Mouse (Mus musculus) ES-Bruce4 (cell line): ENCODE measurements around the gene Emp1. TPM values are rescaled to one million over a fixed set of nuclear protein-coding genes. Genes with fewer than 3 reads are reported as not detected.

Experiments
- H3K27ac ChIP-seq: 2 replicates; pipeline ENCODE4 v1.5.1; 2012; ENCODE audit warnings: low read length, inconsistent platforms; ENCODE audit not compliant: insufficient read depth
- H3K27me3 ChIP-seq: 2 replicates; pipeline ENCODE4 v1.6.1; 2012; ENCODE audit warnings: mild to moderate bottlenecking, low read length, inconsistent platforms; ENCODE audit not compliant: control insufficient read depth, poor library complexity, insufficient read depth, severe bottlenecking
- H3K36me3 ChIP-seq: 2 replicates; pipeline ENCODE4 v1.6.1; 2012; ENCODE audit warnings: inconsistent platforms, mild to moderate bottlenecking, low read length, moderate library complexity; ENCODE audit not compliant: control insufficient read depth, poor library complexity, insufficient read depth, severe bottlenecking
- H3K4me1 ChIP-seq: one replicate; pipeline ENCODE4 v1.8.1; 2011; ENCODE audit warnings: low read length; ENCODE audit not compliant: control insufficient read depth, insufficient read depth
- H3K4me3 ChIP-seq: 2 replicates; pipeline ENCODE4 v1.5.1; 2011; ENCODE audit warnings: low read depth, mild to moderate bottlenecking, low read length
- H3K9ac ChIP-seq: 2 replicates; pipeline ENCODE4 v1.6.1; 2012; ENCODE audit warnings: low read depth, mild to moderate bottlenecking, inconsistent platforms; ENCODE audit not compliant: poor library complexity, severe bottlenecking
- H3K9me3 ChIP-seq: replicated peaks from 2 replicates; pipeline ENCODE4 v1.6.1; 2012; ENCODE audit warnings: mild to moderate bottlenecking, low read length, inconsistent platforms; ENCODE audit not compliant: control insufficient read depth, poor library complexity, insufficient read depth, severe bottlenecking
- CTCF ChIP-seq: IDR thresholded peaks from one replicate; pipeline ENCODE4 v1.8.1; 2011; ENCODE audit warnings: low read depth, low read length
- EP300 ChIP-seq: IDR thresholded peaks from 2 replicates; pipeline ENCODE4 v1.6.1; 2011; ENCODE audit warnings: low read depth, low read length; ENCODE audit not compliant: insufficient read depth
- POLR2A ChIP-seq: IDR thresholded peaks from one replicate; pipeline ENCODE4 v1.8.1; 2011; ENCODE audit warnings: low read length; ENCODE audit not compliant: insufficient read depth
- polyA plus RNA-seq: library from polyadenylated mRNA; stranded (reverse); fragments of >200 nt; gene quantifications from 2 replicates; pipeline ENCODE4 v1.2.4, GENCODE M21; 2011; ENCODE audit warnings: low read depth; ENCODE audit not compliant: missing spikeins, insufficient read depth, insufficient read length

The Emp1 gene
- polyA plus RNA-seq, 1 experiment = 38.6 TPM

GRCm38 (mm10) chr6:135407323-135407722, 45.0 kb downstream of the Emp1 start:
- H3K36me3 ChIP-seq = no peaks in the 10 kb centered on the region
- H3K27me3 ChIP-seq = no peaks in the 10 kb centered on the region; the same call in 1 of the 2 replicates
- H3K9ac ChIP-seq = no peak overlapping the region
- H3K4me3 ChIP-seq = no peak overlapping the region
- no peaks in the 10 kb centered on the region for H3K4me1 ChIP-seq
- H3K9me3 ChIP-seq = no peaks in the 10 kb centered on the region
- no peak overlapping the region for H3K27ac ChIP-seq
- TF ChIP-seq CTCF (no peak), POLR2A (no peak), EP300 (no peak)

- no peak overlapping the region for H3K27ac ChIP-seq
- no peaks in the 10 kb centered on the region for H3K9me3 ChIP-seq
- H3K36me3 ChIP-seq = no peaks in the 10 kb centered on the region
- no peaks in the 10 kb centered on the region for H3K4me1 ChIP-seq
- no peak overlapping the region for H3K4me3 ChIP-seq
- H3K9ac ChIP-seq = no peak overlapping the region
- TF ChIP-seq CTCF (no peak), POLR2A (no peak), EP300 (no peak)
- no peaks in the 10 kb centered on the region for H3K27me3 ChIP-seq
Observed at GRCm38 (mm10) chr6:135411712-135412319, 49.5 kb downstream of the Emp1 start.

- Histone ChIP-seq H3K27ac (no peak overlapping the region), H3K4me1 (no peaks in the 10 kb centered on the region), H3K9me3 (no peaks in the 10 kb centered on the region), H3K36me3 (no peaks in the 10 kb centered on the region), H3K4me3 (no peak overlapping the region), H3K9ac (no peak overlapping the region), H3K27me3 (no peaks in the 10 kb centered on the region)
- no peak for TF ChIP-seq EP300
- TF ChIP-seq POLR2A = no peak
- no peak for TF ChIP-seq CTCF
Observed at GRCm38 (mm10) chr6:135412649-135413048, 50.3 kb downstream of the Emp1 start.

GRCm38 (mm10) chr6:135417459-135417858, 55.1 kb downstream of the Emp1 start:
- Histone ChIP-seq H3K27ac (no peak overlapping the region), H3K27me3 (no peaks in the 10 kb centered on the region), H3K36me3 (no peaks in the 10 kb centered on the region), H3K4me3 (no peak overlapping the region), H3K4me1 (no peaks in the 10 kb centered on the region), H3K9me3 (no peaks in the 10 kb centered on the region), H3K9ac (no peak overlapping the region)
- TF ChIP-seq POLR2A (no peak), CTCF (peak; percentile 97)

GRCm38 (mm10) chr6:135418223-135418824, 56.0 kb downstream of the Emp1 start:
- H3K9ac ChIP-seq = no peak overlapping the region
- H3K4me3 ChIP-seq = no peak overlapping the region
- H3K4me1 ChIP-seq = no peaks in the 10 kb centered on the region
- H3K9me3 ChIP-seq = no peaks in the 10 kb centered on the region
- TF ChIP-seq CTCF (no peak), EP300 (no peak), POLR2A (no peak)
- no peaks in the 10 kb centered on the region for H3K36me3 ChIP-seq
- H3K27me3 ChIP-seq = no peaks in the 10 kb centered on the region
- no peak overlapping the region for H3K27ac ChIP-seq

- Histone ChIP-seq H3K4me1 (no peaks in the 10 kb centered on the region), H3K9ac (no peak overlapping the region), H3K4me3 (no peak overlapping the region), H3K27me3 (no peaks in the 10 kb centered on the region), H3K27ac (no peak overlapping the region), H3K36me3 (no peaks in the 10 kb centered on the region), H3K9me3 (no peaks in the 10 kb centered on the region; the same call in 1 of the 2 replicates)
- TF ChIP-seq POLR2A = no peak
- no peak for TF ChIP-seq CTCF
Observed at GRCm38 (mm10) chr6:135428246-135428645, 65.9 kb downstream of the Emp1 start.
